Mouse (Mus musculus) thymus, adult 2 months (tissue): ENCODE data around the gene G6pc2. TPM values are rescaled to one million over a fixed set of nuclear protein-coding genes. Genes with fewer than 3 reads are reported as not detected.

Source experiments
- DNase-seq: peaks from one replicate; pipeline ENCODE4 v3.0.0; 2021
- H3K27ac ChIP-seq: fragments of 200-500 bp; 2 replicates; pipeline ENCODE4 v1.5.1; 2012; ENCODE audit warnings: low read length, control low read depth; ENCODE audit not compliant: control insufficient read depth, insufficient read depth
- H3K27me3 ChIP-seq: fragments of 200-500 bp; 2 replicates; pipeline ENCODE4 v1.6.1; 2012; ENCODE audit warnings: mild to moderate bottlenecking, low read length, moderate library complexity, mixed read lengths; ENCODE audit not compliant: control insufficient read depth, insufficient read depth
- H3K36me3 ChIP-seq: fragments of 200-500 bp; 2 replicates; pipeline ENCODE4 v1.6.1; 2012; ENCODE audit warnings: mild to moderate bottlenecking, low read length, moderate library complexity; ENCODE audit not compliant: control insufficient read depth, insufficient read depth
- H3K4me1 ChIP-seq: fragments of 200-500 bp; replicated peaks from 2 replicates; pipeline ENCODE4 v1.6.1; 2012; ENCODE audit warnings: low read length; ENCODE audit not compliant: control insufficient read depth, insufficient read depth
- H3K4me3 ChIP-seq: fragments of 200-500 bp; 2 replicates; pipeline ENCODE4 v1.5.1; 2012; ENCODE audit warnings: mild to moderate bottlenecking, low read length, control low read depth, moderate library complexity; ENCODE audit not compliant: control insufficient read depth, insufficient read depth
- CTCF ChIP-seq: fragments of 200-500 bp; IDR thresholded peaks from 2 replicates; pipeline ENCODE4 v1.5.1; 2012; ENCODE audit warnings: mild to moderate bottlenecking, control low read depth, low read length, moderate library complexity, borderline replicate concordance; ENCODE audit not compliant: control insufficient read depth, poor library complexity, insufficient read depth; ENCODE audit errors: extremely low read depth
- POLR2A ChIP-seq: fragments of 200-500 bp; IDR thresholded peaks from 2 replicates; pipeline ENCODE4 v1.6.1; 2012; ENCODE audit warnings: mild to moderate bottlenecking, low read length, control low read depth, moderate library complexity; ENCODE audit not compliant: control insufficient read depth, poor library complexity, insufficient read depth; ENCODE audit errors: extremely low read depth
- WGBS: fragments of 180-500 bp; shearing (Covaris S2); methylation state at CpG from one replicate; pipeline ENCODE4 v1.1.7; 2018; 5-methylcytosine and 5-hydroxymethylcytosine counted together
- polyA plus RNA-seq: library from polyadenylated mRNA; depleted of rRNA; stranded (reverse); fragments of >200 nt; gene quantifications from 2 replicates; pipeline ENCODE4 v1.2.3, GENCODE M21; 2012

The G6pc2 gene
- polyA plus RNA-seq, 1 experiment, result not detected

GRCm38 (mm10) chr2:69191059-69191458 lies 19.8 kb upstream of the G6pc2 start:
- H3K27ac ChIP-seq, result no peak overlapping the region
- DNase-seq, result no peak
- TF ChIP-seq CTCF, result no peak
- no peak for TF ChIP-seq POLR2A
- no peak overlapping the region for H3K4me3 ChIP-seq
- no peaks in the 10 kb centered on the region for H3K27me3 ChIP-seq
- no peaks in the 10 kb centered on the region for H3K4me1 ChIP-seq
- 83% methylated on average over 5 of the region's 5 CpGs for WGBS
- H3K36me3 ChIP-seq, result peaks cover 32% of the 10 kb centered on the region

- Histone ChIP-seq H3K27ac (no peak overlapping the region), H3K36me3 (peaks cover 43% of the 10 kb centered on the region), H3K27me3 (no peaks in the 10 kb centered on the region), H3K4me3 (no peak overlapping the region), H3K4me1 (no peaks in the 10 kb centered on the region)
- 95% methylated on average over 5 of the region's 5 CpGs for WGBS
- TF ChIP-seq POLR2A (no peak), CTCF (no peak)
- DNase-seq, result no peak
Measured at GRCm38 (mm10) chr2:69193555-69193954, 17.3 kb upstream of the G6pc2 start.

- Histone ChIP-seq H3K27me3 (no peaks in the 10 kb centered on the region), H3K36me3 (peaks cover 11% of the 10 kb centered on the region), H3K27ac (no peak overlapping the region), H3K4me3 (peak overlapping the region; percentile 91), H3K4me1 (peaks cover 3% of the 10 kb centered on the region; the same call in 1 of the 2 replicates)
- no peak for DNase-seq
- 30% methylated on average over 6 of the region's 6 CpGs for WGBS
- no peak for TF ChIP-seq POLR2A
- no peak for TF ChIP-seq CTCF
Measured at GRCm38 (mm10) chr2:69205185-69205584, 5.7 kb upstream of the G6pc2 start.

- peak within 1 kb of the TSS; percentile 91 for H3K4me3 ChIP-seq
- H3K27me3 ChIP-seq, result no peaks in the 10 kb centered on the region
- DNase-seq, result peak; percentile 92
- H3K27ac ChIP-seq, result no peak within 1 kb of the TSS
- peak; percentile 56; the same call in 1 of the 2 replicates for TF ChIP-seq POLR2A
- no peak for TF ChIP-seq CTCF
- peaks cover 3% of the 10 kb centered on the region; the same call in 1 of the 2 replicates for H3K4me1 ChIP-seq
- H3K36me3 ChIP-seq, result peaks cover 10% of the 10 kb centered on the region
- under 1% methylated on average over 46 of the region's 46 CpGs for WGBS
Measured at GRCm38 (mm10) chr2:69205791-69206351, 5.0 kb upstream of the G6pc2 start, which contains the start of gene Spc25. Gene Spc25 (minus strand): TSS chr2:69206194.

GRCm38 (mm10) chr2:69206523-69206922 lies 4.3 kb upstream of the G6pc2 start:
- no peak for TF ChIP-seq POLR2A
- no peak for TF ChIP-seq CTCF
- no peak overlapping the region for H3K4me3 ChIP-seq
- H3K27me3 ChIP-seq, result no peaks in the 10 kb centered on the region
- peaks cover 3% of the 10 kb centered on the region; the same call in 1 of the 2 replicates for H3K4me1 ChIP-seq
- no peak overlapping the region for H3K27ac ChIP-seq
- 34% methylated on average over 7 of the region's 7 CpGs for WGBS
- peak; percentile 4 for DNase-seq
- peaks cover 3% of the 10 kb centered on the region for H3K36me3 ChIP-seq

- H3K4me3 ChIP-seq, result no peak overlapping the region
- no peaks in the 10 kb centered on the region for H3K27me3 ChIP-seq
- no peak for TF ChIP-seq POLR2A
- no peak for TF ChIP-seq CTCF
- H3K36me3 ChIP-seq, result no peaks in the 10 kb centered on the region
- H3K4me1 ChIP-seq, result peaks cover 3% of the 10 kb centered on the region; the same call in 1 of the 2 replicates
- no peak overlapping the region for H3K27ac ChIP-seq
- DNase-seq, result no peak
- WGBS, result 93% methylated on average over 3 of the region's 3 CpGs
Measured at GRCm38 (mm10) chr2:69209684-69210083, 1.2 kb upstream of the G6pc2 start.
